Mouse (Mus musculus) cerebellum, adult 2 months (tissue): ENCODE data around the gene Tdgf1. TPM values are rescaled to one million over a fixed set of nuclear protein-coding genes. Genes with fewer than 3 reads are reported as not detected.

ENCODE experiments used
- DNase-seq, 2 experiments: peaks; one replicate each; pipeline ENCODE4 v3.0.0; 2021
- H3K27ac ChIP-seq: fragments of 200-500 bp; 2 replicates; pipeline ENCODE4 v1.5.1; 2012; ENCODE audit warnings: low read length, control low read depth, inconsistent platforms; ENCODE audit not compliant: insufficient read depth
- H3K27me3 ChIP-seq: fragments of 200-500 bp; 2 replicates; pipeline ENCODE4 v1.6.1; 2012; ENCODE audit warnings: inconsistent platforms, mild to moderate bottlenecking, low read length, moderate library complexity; ENCODE audit not compliant: control insufficient read depth, insufficient read depth
- H3K4me1 ChIP-seq: fragments of 200-500 bp; 2 replicates; pipeline ENCODE4 v1.6.1; 2011; ENCODE audit warnings: low read length; ENCODE audit not compliant: control insufficient read depth, insufficient read depth
- H3K4me3 ChIP-seq: fragments of 200-500 bp; replicated peaks from 2 replicates; pipeline ENCODE3; 2011; ENCODE audit warnings: mild to moderate bottlenecking, low read depth, low read length, control low read depth; ENCODE audit not compliant: insufficient read depth
- CTCF ChIP-seq: fragments of 200-500 bp; IDR thresholded peaks from 2 replicates; pipeline ENCODE4 v1.5.1; 2011; ENCODE audit warnings: low read depth, mild to moderate bottlenecking, control low read depth, low read length, moderate library complexity, borderline replicate concordance; ENCODE audit not compliant: insufficient read depth
- POLR2A ChIP-seq: fragments of 200-500 bp; IDR thresholded peaks from 2 replicates; pipeline ENCODE4 v1.6.1; 2011; ENCODE audit warnings: low read length, control low read depth, borderline replicate concordance; ENCODE audit not compliant: insufficient read depth
- WGBS: fragments of 180-500 bp; shearing (Covaris S2); methylation state at CpG from one replicate; pipeline ENCODE4 v1.1.7; 2018; 5-methylcytosine and 5-hydroxymethylcytosine counted together
- polyA plus RNA-seq: library from polyadenylated mRNA; depleted of rRNA; stranded (reverse); fragments of >200 nt; gene quantifications from 2 replicates; pipeline ENCODE4 v1.2.3, GENCODE M21; 2012; rRNA removed

Gene Tdgf1
- polyA plus RNA-seq, 1 experiment: 7.2 TPM

- H3K4me3 ChIP-seq: no peak overlapping the region
- 20% methylated on average over 21 of the region's 21 CpGs for WGBS
- no peak for TF ChIP-seq CTCF
- no peak for TF ChIP-seq POLR2A
These were observed 55.8 kb downstream of the Tdgf1 start for GRCm38 (mm10) chr9:110890026-110890783.

More at GRCm38 (mm10) chr9:110890026-110890783, 55.8 kb downstream of the Tdgf1 start:
- H3K27me3 ChIP-seq: no peaks in the 10 kb centered on the region
- no peak overlapping the region for H3K27ac ChIP-seq
- no peaks in the 10 kb centered on the region for H3K4me1 ChIP-seq
- DNase-seq: no peak

Other genes with a start within 250 kb of the Tdgf1 start
- 0.43 and 0.51 TPM in 2 replicates for gene Myl3, start 204.3 kb downstream of the Tdgf1 start, polyA plus RNA-seq
- 12.5 and 12.9 TPM in 2 replicates for gene Pth1r, start 199.0 kb downstream of the Tdgf1 start, polyA plus RNA-seq
- gene Prss42, start 148.0 kb downstream of the Tdgf1 start, polyA plus RNA-seq: not detected in 2 replicates
- not detected in 2 replicates for gene Prss44, start 132.2 kb downstream of the Tdgf1 start, polyA plus RNA-seq
- gene Prss43, start 119.5 kb downstream of the Tdgf1 start, polyA plus RNA-seq: 0.08 and 0.10 TPM in 2 replicates
- gene Prss45, start 111.6 kb downstream of the Tdgf1 start, polyA plus RNA-seq: 0.25 and 0.43 TPM in 2 replicates
- gene Prss46, start 101.7 kb downstream of the Tdgf1 start, polyA plus RNA-seq: not detected in 2 replicates
- gene Prss50, start 88.2 kb downstream of the Tdgf1 start, polyA plus RNA-seq: 0.71 and 0.72 TPM in 2 replicates
- gene Als2cl, start 66.3 kb downstream of the Tdgf1 start, polyA plus RNA-seq: 15.1 and 15.8 TPM in 2 replicates
- gene Tmie, start 66.0 kb downstream of the Tdgf1 start, polyA plus RNA-seq: 3.7 and 4.4 TPM in 2 replicates
- gene Fam240a, start 29.3 kb downstream of the Tdgf1 start, polyA plus RNA-seq: not detected in 2 replicates
- 3.2 and 3.5 TPM in 2 replicates for gene Lrrc2, start 5.4 kb upstream of the Tdgf1 start, polyA plus RNA-seq
- 0.34 and 0.63 TPM in 2 replicates for gene Rtp3, start 44.4 kb upstream of the Tdgf1 start, polyA plus RNA-seq
- gene Ltf, start 73.1 kb upstream of the Tdgf1 start, polyA plus RNA-seq: 0.49 and 1.6 TPM in 2 replicates
- 1.1 and 2.2 TPM in 2 replicates for gene Ccrl2, start 111.4 kb upstream of the Tdgf1 start, polyA plus RNA-seq
- 62.8 and 63.1 TPM in 2 replicates for gene Lrrfip2, start 171.4 kb upstream of the Tdgf1 start, polyA plus RNA-seq